Mouse (Mus musculus) spleen, postnatal 36 days (tissue): ENCODE measurements around the gene Was.
"Not testable (repeated sequence)": the region's sequence is repeated elsewhere in the genome, so short reads cannot be mapped to it uniquely, and the experiment has no call there.

Experiments
- DNase-seq, 2 experiments: peaks; one replicate each; pipeline ENCODE4 v3.0.0; 2022; ENCODE audit warnings: low spot score in 2 of 2, mixed read lengths in 1 of 2

The Was gene

DNA sequence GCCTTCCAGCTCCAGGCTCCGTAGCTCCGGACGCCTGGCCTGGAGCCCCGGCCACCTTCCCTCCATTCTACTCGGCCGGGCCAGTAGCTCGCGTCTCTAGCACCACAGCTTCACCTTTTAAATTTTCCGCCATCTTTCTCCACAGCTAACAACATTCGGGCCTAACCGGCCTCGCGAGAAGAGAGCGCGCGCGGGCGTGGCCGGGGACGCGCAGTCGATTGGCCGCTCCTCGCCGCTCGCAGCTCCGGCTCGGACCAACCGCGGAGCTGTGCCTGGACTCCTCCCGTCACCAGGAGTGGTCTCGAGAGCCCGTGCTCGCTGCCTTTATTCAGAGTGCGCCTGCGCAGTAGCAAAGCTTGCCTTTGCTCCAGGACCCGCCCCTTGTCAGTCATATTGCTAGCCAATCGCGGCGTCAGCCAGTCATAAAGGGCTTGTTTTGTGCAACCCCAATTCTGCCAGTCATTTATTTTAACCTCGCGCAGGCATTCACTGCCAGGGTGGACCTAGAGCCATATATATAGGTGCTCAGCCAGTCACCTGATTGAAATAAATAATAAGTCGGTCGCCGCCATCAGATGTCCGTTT, 15.8 kb downstream of the Was start, which contains the start of gene Suv39h1:
TSS of gene Suv39h1 (minus strand) at position 331 of the 585 bp plus-strand sequence.
- DNase-seq, result peak; percentile 95 to 96

DNA sequence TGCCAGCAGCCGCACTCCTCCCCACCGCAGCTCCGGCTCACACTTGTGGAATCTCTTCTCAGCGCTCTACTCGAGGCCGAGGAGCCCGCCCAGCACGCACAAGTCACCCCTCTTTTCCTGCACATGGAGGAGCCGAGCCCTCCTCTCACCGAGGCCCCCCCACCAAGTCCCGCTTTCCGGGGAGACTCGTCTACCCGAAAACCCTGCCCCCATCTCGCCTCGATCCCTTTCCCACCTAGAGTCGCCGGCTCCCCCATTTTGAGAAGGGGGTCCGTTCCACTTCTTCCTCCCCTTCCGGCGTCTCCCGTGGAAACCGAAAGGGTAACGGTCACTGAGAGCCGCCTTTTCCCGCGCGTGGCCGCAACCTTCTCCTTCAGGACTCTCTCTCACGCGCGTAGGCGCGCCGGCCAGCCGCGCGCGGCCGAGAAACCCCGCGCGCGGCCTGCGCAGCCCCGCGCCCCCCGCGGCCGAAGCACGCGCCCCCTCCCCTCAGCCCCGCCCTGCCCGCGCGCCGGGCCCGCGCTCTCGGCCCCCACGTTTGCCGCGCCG, 16.3 kb downstream of the Was start:
- peak in 1 of 2 experiments; percentile 15 for DNase-seq

- DNase-seq, result no peak
Measured at GRCm38 (mm10) chrX:8069166-8069565, 21.1 kb downstream of the Was start.

- not testable (repeated sequence) for DNase-seq
Measured at GRCm38 (mm10) chrX:8051044-8051781, 39.1 kb downstream of the Was start.

- DNase-seq, result no peak
Measured at GRCm38 (mm10) chrX:8033009-8033408, 57.3 kb downstream of the Was start.
